Mouse (Mus musculus) erythroblast, embryonic 14.5 days (primary cell): ENCODE results near the gene Chsy1.

Experiments used
- GATA1 ChIP-seq: IDR thresholded peaks from 2 replicates; pipeline ENCODE4 v1.6.1; 2012; ENCODE audit warnings: low read length, inconsistent platforms, mixed read lengths
- TAL1 ChIP-seq: IDR thresholded peaks from 3 replicates; pipeline ENCODE4 v1.6.1; 2012; ENCODE audit warnings: low read length, inconsistent platforms, mixed read lengths

- TF ChIP-seq TAL1: no peak
- TF ChIP-seq GATA1: no peak
Observed at GRCm38 (mm10) chr7:66157413-66157812, 48.1 kb downstream of the Chsy1 start.
